Mouse (Mus musculus): ENCODE results near the gene Mocs1. TPM values are rescaled to one million over a fixed set of nuclear protein-coding genes. Genes with fewer than 3 reads are reported as not detected.
"Not testable (repeated sequence)": the region's sequence is repeated elsewhere in the genome, so short reads cannot be mapped to it uniquely, and the experiment has no call there.

Gene Mocs1
- polyA plus RNA-seq, 1 experiment = 15.0 TPM

- H3K9ac ChIP-seq (ENCODE audit: low read depth, poor library complexity, severe bottlenecking) = no peak overlapping the region
- no peaks in the 10 kb centered on the region for H3K27me3 ChIP-seq (ENCODE audit: control insufficient read depth, insufficient read depth, low read length, poor library complexity, severe bottlenecking)
- no peak overlapping the region for H3K4me3 ChIP-seq (ENCODE audit: low read depth, low read length)
- no peaks in the 10 kb centered on the region for H3K9me3 ChIP-seq (replicated peaks; ENCODE audit: control insufficient read depth, insufficient read depth, low read length, poor library complexity, severe bottlenecking)
- no peak overlapping the region for H3K27ac ChIP-seq (ENCODE audit: insufficient read depth, low read length)
- no peaks in the 10 kb centered on the region for H3K36me3 ChIP-seq (ENCODE audit: control insufficient read depth, insufficient read depth, low read length, poor library complexity, severe bottlenecking)
- TF ChIP-seq EP300 (IDR thresholded peaks at IDR 0.05; ENCODE audit: insufficient read depth, low read depth, low read length) (no peak), CTCF (IDR thresholded peaks at IDR 0.05; ENCODE audit: low read depth, low read length) (no peak), POLR2A (IDR thresholded peaks at IDR 0.05; ENCODE audit: insufficient read depth, low read length) (no peak)
- H3K4me1 ChIP-seq (ENCODE audit: control insufficient read depth, insufficient read depth, low read length) = no peaks in the 10 kb centered on the region
Measured at GRCm38 (mm10) chr17:49439706-49440105, 11.5 kb downstream of the Mocs1 start.

GRCm38 (mm10) chr17:49440331-49441130, 12.4 kb downstream of the Mocs1 start:
- Histone ChIP-seq H3K27me3 (ENCODE audit: control insufficient read depth, insufficient read depth, low read length, poor library complexity, severe bottlenecking) (no peaks in the 10 kb centered on the region), H3K4me3 (ENCODE audit: low read depth, low read length) (no peak overlapping the region), H3K4me1 (ENCODE audit: control insufficient read depth, insufficient read depth, low read length) (no peaks in the 10 kb centered on the region), H3K36me3 (ENCODE audit: control insufficient read depth, insufficient read depth, low read length, poor library complexity, severe bottlenecking) (no peaks in the 10 kb centered on the region), H3K9ac (ENCODE audit: low read depth, poor library complexity, severe bottlenecking) (no peak overlapping the region), H3K9me3 (replicated peaks; ENCODE audit: control insufficient read depth, insufficient read depth, low read length, poor library complexity, severe bottlenecking) (no peaks in the 10 kb centered on the region), H3K27ac (ENCODE audit: insufficient read depth, low read length) (no peak overlapping the region)
- TF ChIP-seq EP300 (IDR thresholded peaks at IDR 0.05; ENCODE audit: insufficient read depth, low read depth, low read length) = no peak

- not testable (repeated sequence) for H3K27ac ChIP-seq (ENCODE audit: insufficient read depth, low read length); H3K4me3 ChIP-seq (ENCODE audit: low read depth, low read length); H3K9ac ChIP-seq (ENCODE audit: low read depth, poor library complexity, severe bottlenecking); H3K4me1 ChIP-seq (ENCODE audit: control insufficient read depth, insufficient read depth, low read length); H3K9me3 ChIP-seq (replicated peaks; ENCODE audit: control insufficient read depth, insufficient read depth, low read length, poor library complexity, severe bottlenecking); H3K27me3 ChIP-seq (ENCODE audit: control insufficient read depth, insufficient read depth, low read length, poor library complexity, severe bottlenecking); H3K36me3 ChIP-seq (ENCODE audit: control insufficient read depth, insufficient read depth, low read length, poor library complexity, severe bottlenecking)
Measured at GRCm38 (mm10) chr17:49442841-49443240, 14.7 kb downstream of the Mocs1 start.

- H3K27me3 ChIP-seq (ENCODE audit: control insufficient read depth, insufficient read depth, low read length, poor library complexity, severe bottlenecking) = no peaks in the 10 kb centered on the region
- H3K36me3 ChIP-seq (ENCODE audit: control insufficient read depth, insufficient read depth, low read length, poor library complexity, severe bottlenecking) = no peaks in the 10 kb centered on the region
- H3K4me1 ChIP-seq (ENCODE audit: control insufficient read depth, insufficient read depth, low read length) = no peaks in the 10 kb centered on the region
- TF ChIP-seq CTCF (IDR thresholded peaks at IDR 0.05; ENCODE audit: low read depth, low read length) = no peak
- no peak for TF ChIP-seq POLR2A (IDR thresholded peaks at IDR 0.05; ENCODE audit: insufficient read depth, low read length)
- TF ChIP-seq EP300 (IDR thresholded peaks at IDR 0.05; ENCODE audit: insufficient read depth, low read depth, low read length) = no peak
- H3K9me3 ChIP-seq (replicated peaks; ENCODE audit: control insufficient read depth, insufficient read depth, low read length, poor library complexity, severe bottlenecking) = no peaks in the 10 kb centered on the region
- H3K27ac ChIP-seq (ENCODE audit: insufficient read depth, low read length) = no peak overlapping the region
- H3K4me3 ChIP-seq (ENCODE audit: low read depth, low read length) = no peak overlapping the region
- no peak overlapping the region for H3K9ac ChIP-seq (ENCODE audit: low read depth, poor library complexity, severe bottlenecking)
Measured at GRCm38 (mm10) chr17:49448570-49449229, 20.5 kb downstream of the Mocs1 start.

- TF ChIP-seq EP300 (IDR thresholded peaks at IDR 0.05; ENCODE audit: insufficient read depth, low read depth, low read length) = no peak
- TF ChIP-seq POLR2A (IDR thresholded peaks at IDR 0.05; ENCODE audit: insufficient read depth, low read length) = no peak
- TF ChIP-seq CTCF (IDR thresholded peaks at IDR 0.05; ENCODE audit: low read depth, low read length) = no peak
Measured at GRCm38 (mm10) chr17:49449230-49449608, 21.1 kb downstream of the Mocs1 start.

GRCm38 (mm10) chr17:49450922-49451321, 22.8 kb downstream of the Mocs1 start:
- Histone ChIP-seq H3K27ac (ENCODE audit: insufficient read depth, low read length) (no peak overlapping the region), H3K4me1 (ENCODE audit: control insufficient read depth, insufficient read depth, low read length) (no peaks in the 10 kb centered on the region), H3K9ac (ENCODE audit: low read depth, poor library complexity, severe bottlenecking) (no peak overlapping the region), H3K4me3 (ENCODE audit: low read depth, low read length) (no peak overlapping the region), H3K9me3 (replicated peaks; ENCODE audit: control insufficient read depth, insufficient read depth, low read length, poor library complexity, severe bottlenecking) (no peaks in the 10 kb centered on the region), H3K36me3 (ENCODE audit: control insufficient read depth, insufficient read depth, low read length, poor library complexity, severe bottlenecking) (no peaks in the 10 kb centered on the region), H3K27me3 (ENCODE audit: control insufficient read depth, insufficient read depth, low read length, poor library complexity, severe bottlenecking) (no peaks in the 10 kb centered on the region)
- TF ChIP-seq EP300 (IDR thresholded peaks at IDR 0.05; ENCODE audit: insufficient read depth, low read depth, low read length) (no peak), CTCF (IDR thresholded peaks at IDR 0.05; ENCODE audit: low read depth, low read length) (no peak), POLR2A (IDR thresholded peaks at IDR 0.05; ENCODE audit: insufficient read depth, low read length) (no peak)

More at GRCm38 (mm10) chr17:49449230-49449608, 21.1 kb downstream of the Mocs1 start:
- Histone ChIP-seq H3K4me3 (ENCODE audit: low read depth, low read length) (no peak overlapping the region), H3K9ac (ENCODE audit: low read depth, poor library complexity, severe bottlenecking) (no peak overlapping the region), H3K27ac (ENCODE audit: insufficient read depth, low read length) (no peak overlapping the region), H3K27me3 (ENCODE audit: control insufficient read depth, insufficient read depth, low read length, poor library complexity, severe bottlenecking) (no peaks in the 10 kb centered on the region), H3K36me3 (ENCODE audit: control insufficient read depth, insufficient read depth, low read length, poor library complexity, severe bottlenecking) (no peaks in the 10 kb centered on the region), H3K9me3 (replicated peaks; ENCODE audit: control insufficient read depth, insufficient read depth, low read length, poor library complexity, severe bottlenecking) (no peaks in the 10 kb centered on the region), H3K4me1 (ENCODE audit: control insufficient read depth, insufficient read depth, low read length) (no peaks in the 10 kb centered on the region)

Data from ES-Bruce4 (cell line).